Mouse (Mus musculus) heart, postnatal 0 days (tissue): ENCODE results near the gene Igfbp4. TPM values are rescaled to one million over a fixed set of nuclear protein-coding genes. Genes with fewer than 3 reads are reported as not detected.

ENCODE experiments used
- ATAC-seq: fragments of 200-750 bp; cut with Nextera tagmentation; 2 replicates; pipeline ENCODE4 v1.8.0; 2017; ENCODE audit warnings: low read depth, moderate number of reproducible peaks, moderate library complexity; ENCODE audit not compliant: insufficient read depth
- DNase-seq: peaks from one replicate; pipeline ENCODE4 v3.0.0-alpha.2; 2016; ENCODE audit warnings: low spot score
- H3K27ac ChIP-seq: fragments of 300-500 bp; sonication (generic); 2 replicates; pipeline ENCODE4 v1.5.1; 2014; ENCODE audit warnings: low read depth, mild to moderate bottlenecking
- H3K27me3 ChIP-seq: fragments of 300-500 bp; sonication (generic); 2 replicates; pipeline ENCODE4 v1.6.1; 2014; ENCODE audit warnings: low read length, mixed read lengths; ENCODE audit not compliant: control insufficient read depth, insufficient read depth
- H3K36me3 ChIP-seq: fragments of 300-500 bp; sonication (generic); replicated peaks from 2 replicates; pipeline ENCODE4 v1.6.1; 2014; ENCODE audit warnings: low read length, mixed read lengths; ENCODE audit not compliant: control insufficient read depth, insufficient read depth
- H3K4me1 ChIP-seq: fragments of 300-500 bp; sonication (generic); 2 replicates; pipeline ENCODE4 v1.6.1; 2014; ENCODE audit warnings: antibody characterized with exemption; ENCODE audit not compliant: control insufficient read depth, insufficient read depth
- H3K4me2 ChIP-seq: fragments of 300-500 bp; sonication (generic); 2 replicates; pipeline ENCODE4 v1.6.1; 2014; ENCODE audit warnings: low read depth, mild to moderate bottlenecking, low read length, moderate library complexity
- H3K4me3 ChIP-seq: fragments of 300-500 bp; sonication (generic); 2 replicates; pipeline ENCODE4 v1.5.1; 2014; ENCODE audit warnings: low read depth, low read length
- H3K9ac ChIP-seq: fragments of 300-500 bp; sonication (generic); replicated peaks from 2 replicates; pipeline ENCODE4 v1.6.1; 2014; ENCODE audit warnings: low read depth, low read length, mixed read lengths
- H3K9me3 ChIP-seq: fragments of 300-500 bp; sonication (generic); replicated peaks from 2 replicates; pipeline ENCODE4 v1.6.1; 2016; ENCODE audit warnings: low read length; ENCODE audit not compliant: control insufficient read depth
- CTCF ChIP-seq: IDR thresholded peaks from 2 replicates; pipeline ENCODE4 v1.5.1; 2016; ENCODE audit warnings: antibody characterized with exemption, control low read depth, low read depth
- EP300 ChIP-seq: IDR thresholded peaks from 2 replicates; pipeline ENCODE4 v1.6.1; 2016; ENCODE audit warnings: antibody characterized with exemption, low read depth
- WGBS: fragments of 180-500 bp; shearing (Covaris S2); extraction: QIAGEN DNeasy Blood & Tissue Kit; methylation state at CpG from one replicate; pipeline ENCODE4 v1.1.7; 2014; 5-methylcytosine and 5-hydroxymethylcytosine counted together
- polyA plus RNA-seq: library from polyadenylated mRNA; unstranded; fragments of >200 nt; fragmentation: Nextera tagmentation; extraction: Ambion mirVana; gene quantifications from 2 replicates; pipeline ENCODE4 v1.2.1, GENCODE M21; 2015
- total RNA-seq: library from RNA; depleted of rRNA; stranded (reverse); fragments of >200 nt; gene quantifications from 2 replicates; pipeline ENCODE4 v1.2.3, GENCODE M21; 2014; ENCODE audit warnings: low replicate concordance

Igfbp4 gene
- total and polyA plus RNA-seq, 2 experiments from 2014 or later: 186 to 221 TPM

DNA sequence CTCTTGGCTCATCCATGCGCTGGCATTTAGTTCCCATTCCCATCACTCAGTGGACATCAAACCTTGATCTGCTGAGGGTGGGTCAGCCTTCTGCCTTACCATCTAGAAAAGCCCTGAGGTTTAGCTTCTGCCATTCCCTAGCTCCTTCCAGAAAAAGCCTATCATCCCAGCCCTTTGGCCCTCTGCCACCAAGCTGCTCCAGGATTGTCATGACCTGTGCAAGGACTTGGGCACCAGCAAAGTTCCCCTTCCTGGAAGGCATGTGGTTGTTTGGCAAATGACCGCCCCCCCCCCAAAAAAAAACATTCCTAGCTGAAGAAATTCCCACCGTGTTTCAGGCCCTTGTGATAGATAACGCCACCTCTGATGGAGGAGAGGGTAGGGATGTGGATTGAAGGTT is 14.1 kb downstream of the Igfbp4 start:
- peaks cover 11% of the 10 kb centered on the region; the same call in 1 of the 2 replicates for H3K36me3 ChIP-seq
- ATAC-seq (no peak), DNase-seq (no peak)
- H3K4me2 ChIP-seq: no peak overlapping the region
- 44% methylated on average over 4 of the region's 4 CpGs for WGBS
- H3K27me3 ChIP-seq: no peaks in the 10 kb centered on the region
- H3K9ac ChIP-seq: no peak overlapping the region
- H3K9me3 ChIP-seq: peaks cover 9% of the 10 kb centered on the region; the same call in 1 of the 2 replicates
- H3K4me1 ChIP-seq: peaks cover 6% of the 10 kb centered on the region; the same call in 1 of the 2 replicates
- H3K4me3 ChIP-seq: no peak overlapping the region
- peak overlapping the region; percentile 38; the same call in 1 of the 2 replicates for H3K27ac ChIP-seq
- no peak for TF ChIP-seq CTCF
- TF ChIP-seq EP300: no peak

DNA sequence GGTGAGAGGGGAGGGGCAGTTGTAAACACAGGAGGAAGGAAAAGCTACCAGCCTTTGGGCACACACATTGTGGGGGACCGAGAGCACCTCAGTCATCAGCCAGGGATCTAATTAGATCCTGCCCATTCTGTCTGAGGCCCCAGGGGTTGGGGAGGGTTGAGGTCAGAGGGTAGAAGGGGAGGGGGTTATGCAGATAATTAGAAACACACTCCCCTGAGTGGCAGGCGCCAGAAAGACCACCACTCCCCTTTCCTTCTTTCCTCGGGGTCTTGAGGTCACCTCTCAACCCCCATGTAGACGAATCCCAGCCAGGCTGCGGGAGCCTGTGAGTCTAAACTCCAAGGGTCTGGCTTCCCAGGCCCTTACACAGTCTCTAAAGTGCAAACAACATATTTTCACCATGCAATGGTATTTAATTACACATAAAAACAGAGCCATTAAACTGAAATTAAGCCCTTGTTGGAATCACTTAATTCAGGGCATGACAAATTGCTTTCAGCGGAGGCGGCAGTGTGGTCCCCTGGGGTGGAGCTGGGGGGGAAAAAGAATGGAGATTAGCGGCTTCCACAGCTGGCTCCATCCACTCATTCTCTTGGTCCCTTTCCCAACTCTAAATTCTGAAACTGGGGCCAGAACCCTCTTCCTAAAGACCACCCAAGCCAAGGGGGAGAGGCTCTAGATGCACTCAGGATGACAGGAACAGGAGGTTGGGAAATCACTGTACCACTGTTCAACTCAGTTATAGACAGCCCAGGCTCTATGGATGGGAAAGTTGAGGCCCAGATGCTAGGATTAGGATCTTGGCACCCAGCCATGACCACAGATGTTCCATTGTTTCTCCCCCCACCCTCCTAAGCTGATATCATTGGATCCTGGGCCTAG is 14.8 kb downstream of the Igfbp4 start:
- peaks cover 9% of the 10 kb centered on the region; the same call in 1 of the 2 replicates for H3K9me3 ChIP-seq
- peaks cover 6% of the 10 kb centered on the region; the same call in 1 of the 2 replicates for H3K4me1 ChIP-seq
- ATAC-seq (peak; percentile 41; the same call in 1 of the 2 replicates), DNase-seq (no peak)
- no peak overlapping the region for H3K9ac ChIP-seq
- peak overlapping the region; percentile 38; the same call in 1 of the 2 replicates for H3K27ac ChIP-seq
- 40% methylated on average over 8 of the region's 8 CpGs for WGBS
- H3K4me3 ChIP-seq: no peak overlapping the region
- H3K4me2 ChIP-seq: no peak overlapping the region
- no peak for TF ChIP-seq EP300
- no peak for TF ChIP-seq CTCF
- peaks cover 8% of the 10 kb centered on the region; the same call in 1 of the 2 replicates for H3K36me3 ChIP-seq
- H3K27me3 ChIP-seq: no peaks in the 10 kb centered on the region

- H3K9me3 ChIP-seq: peaks cover 9% of the 10 kb centered on the region; the same call in 1 of the 2 replicates
- WGBS: 76% methylated on average over 3 of the region's 3 CpGs
- no peak overlapping the region for H3K4me2 ChIP-seq
- no peak overlapping the region for H3K9ac ChIP-seq
- DNase-seq (no peak), ATAC-seq (no peak)
- H3K4me3 ChIP-seq: no peak overlapping the region
- H3K27ac ChIP-seq: no peak overlapping the region
- no peak for TF ChIP-seq EP300
- TF ChIP-seq CTCF: no peak
- no peaks in the 10 kb centered on the region for H3K27me3 ChIP-seq
- H3K4me1 ChIP-seq: peaks cover 2% of the 10 kb centered on the region; the same call in 1 of the 2 replicates
- H3K36me3 ChIP-seq: no peaks in the 10 kb centered on the region
Observed at GRCm38 (mm10) chr11:99060435-99060834, 19.4 kb downstream of the Igfbp4 start.

GRCm38 (mm10) chr11:99062661-99063060 is 21.6 kb downstream of the Igfbp4 start:
- Histone ChIP-seq H3K27ac (no peak overlapping the region), H3K4me2 (no peak overlapping the region), H3K27me3 (no peaks in the 10 kb centered on the region), H3K4me3 (no peak overlapping the region), H3K4me1 (0 out of 2 replicates have a peak, but pooled peaks cover 6% of the 10 kb centered on the region), H3K9ac (no peak overlapping the region), H3K36me3 (no peaks in the 10 kb centered on the region), H3K9me3 (peaks cover 9% of the 10 kb centered on the region; the same call in 1 of the 2 replicates)
- 94% methylated on average over 7 of the region's 7 CpGs for WGBS
- DNase-seq (no peak), ATAC-seq (no peak)
- no peak for TF ChIP-seq CTCF
- TF ChIP-seq EP300: no peak

- TF ChIP-seq EP300: no peak
- H3K36me3 ChIP-seq: no peaks in the 10 kb centered on the region
- no peak for ATAC-seq
- H3K4me2 ChIP-seq: no peak overlapping the region
- 0 out of 2 replicates have a peak, but pooled peaks cover 6% of the 10 kb centered on the region for H3K4me1 ChIP-seq
- no peak overlapping the region for H3K27ac ChIP-seq
- H3K9ac ChIP-seq: no peak overlapping the region
- no peak for DNase-seq
- H3K9me3 ChIP-seq: peaks cover 9% of the 10 kb centered on the region; the same call in 1 of the 2 replicates
- WGBS: 62% methylated on average over 8 of the region's 8 CpGs
- no peak overlapping the region for H3K4me3 ChIP-seq
- no peaks in the 10 kb centered on the region for H3K27me3 ChIP-seq
Observed at GRCm38 (mm10) chr11:99063406-99064131, 22.5 kb downstream of the Igfbp4 start.
